Mouse (Mus musculus): ENCODE data around the gene Nrxn1. TPM values are rescaled to one million over a fixed set of nuclear protein-coding genes. Genes with fewer than 3 reads are reported as not detected.
A peak's percentile ranks its signal among the peaks of the same experiment; 100 is the strongest.
"Not testable (repeated sequence)": the region's sequence is repeated elsewhere in the genome, so short reads cannot be mapped to it uniquely, and the experiment has no call there.

The Nrxn1 gene
- polyA plus RNA-seq, 1 experiment from 2014 or later: 4.2 TPM

- ATAC-seq (replicated peaks; ENCODE audit: low FRiP score, low TSS enrichment, low read depth): not testable (repeated sequence)
- WGBS: 76% methylated on average over 7 of the region's 7 CpGs
Observed at GRCm38 (mm10) chr17:90503999-90504398, 588.9 kb downstream of the Nrxn1 start.

GRCm38 (mm10) chr17:90501023-90501675 lies 591.7 kb downstream of the Nrxn1 start:
- no peak for ATAC-seq (replicated peaks; ENCODE audit: low FRiP score, low TSS enrichment, low read depth)
- 47% methylated on average over 6 of the region's 6 CpGs for WGBS

More at GRCm38 (mm10) chr17:90503999-90504398, 588.9 kb downstream of the Nrxn1 start:
- H3K4me3 ChIP-seq (ENCODE audit: low read depth, low read length); DNase-seq (ENCODE audit: low spot score); H3K4me2 ChIP-seq (ENCODE audit: low read length); H3K4me1 ChIP-seq (replicated peaks; ENCODE audit: control insufficient read depth, insufficient read depth, low read length); H3K9ac ChIP-seq (ENCODE audit: low read length); H3K9me3 ChIP-seq (ENCODE audit: control insufficient read depth, low read length); H3K36me3 ChIP-seq (ENCODE audit: control insufficient read depth, insufficient read depth, low read length); H3K27ac ChIP-seq (ENCODE audit: low read depth); H3K27me3 ChIP-seq (replicated peaks; ENCODE audit: control insufficient read depth, insufficient read depth, low read length): not testable (repeated sequence)

GRCm38 (mm10) chr17:90479531-90480250 lies 613.2 kb downstream of the Nrxn1 start:
- no peaks in the 10 kb centered on the region for H3K9me3 ChIP-seq (ENCODE audit: control insufficient read depth, low read length)
- no peak overlapping the region for H3K9ac ChIP-seq (ENCODE audit: low read length)
- no peak for ATAC-seq (replicated peaks; ENCODE audit: low FRiP score, low TSS enrichment, low read depth)
- no peak overlapping the region for H3K4me3 ChIP-seq (ENCODE audit: low read depth, low read length)
- DNase-seq (ENCODE audit: low spot score): no peak
- H3K27ac ChIP-seq (ENCODE audit: low read depth): no peak overlapping the region
- H3K36me3 ChIP-seq (ENCODE audit: control insufficient read depth, insufficient read depth, low read length): no peaks in the 10 kb centered on the region
- no peaks in the 10 kb centered on the region for H3K27me3 ChIP-seq (replicated peaks; ENCODE audit: control insufficient read depth, insufficient read depth, low read length)
- no peak overlapping the region for H3K4me2 ChIP-seq (ENCODE audit: low read length)
- no peaks in the 10 kb centered on the region for H3K4me1 ChIP-seq (replicated peaks; ENCODE audit: control insufficient read depth, insufficient read depth, low read length)

More at GRCm38 (mm10) chr17:90501023-90501675, 591.7 kb downstream of the Nrxn1 start:
- Histone ChIP-seq H3K4me2 (ENCODE audit: low read length) (no peak overlapping the region), H3K4me1 (replicated peaks; ENCODE audit: control insufficient read depth, insufficient read depth, low read length) (no peaks in the 10 kb centered on the region), H3K36me3 (ENCODE audit: control insufficient read depth, insufficient read depth, low read length) (no peaks in the 10 kb centered on the region), H3K27ac (ENCODE audit: low read depth) (no peak overlapping the region), H3K27me3 (replicated peaks; ENCODE audit: control insufficient read depth, insufficient read depth, low read length) (no peaks in the 10 kb centered on the region), H3K9ac (ENCODE audit: low read length) (no peak overlapping the region), H3K9me3 (ENCODE audit: control insufficient read depth, low read length) (no peaks in the 10 kb centered on the region), H3K4me3 (ENCODE audit: low read depth, low read length) (no peak overlapping the region)
- peak; percentile 78 for DNase-seq (ENCODE audit: low spot score)

- Histone ChIP-seq H3K27me3 (replicated peaks; ENCODE audit: control insufficient read depth, insufficient read depth, low read length) (peaks cover 40% of the 10 kb centered on the region), H3K9ac (ENCODE audit: low read length) (no peak overlapping the region), H3K9me3 (ENCODE audit: control insufficient read depth, low read length) (no peaks in the 10 kb centered on the region), H3K27ac (ENCODE audit: low read depth) (no peak overlapping the region), H3K4me3 (ENCODE audit: low read depth, low read length) (no peak overlapping the region), H3K36me3 (ENCODE audit: control insufficient read depth, insufficient read depth, low read length) (no peaks in the 10 kb centered on the region), H3K4me1 (replicated peaks; ENCODE audit: control insufficient read depth, insufficient read depth, low read length) (0 out of 2 replicates have a peak, but pooled peaks cover 4% of the 10 kb centered on the region), H3K4me2 (ENCODE audit: low read length) (no peak overlapping the region)
- WGBS: 45% methylated on average over 5 of the region's 5 CpGs
- DNase-seq (ENCODE audit: low spot score): no peak
- no peak for ATAC-seq (replicated peaks; ENCODE audit: low FRiP score, low TSS enrichment, low read depth)
Observed at GRCm38 (mm10) chr17:90456748-90457147, 636.1 kb downstream of the Nrxn1 start.

GRCm38 (mm10) chr17:90455904-90456303 lies 637.0 kb downstream of the Nrxn1 start:
- Histone ChIP-seq H3K4me2 (ENCODE audit: low read length) (peak overlapping the region; percentile 64), H3K4me3 (ENCODE audit: low read depth, low read length) (peak overlapping the region; percentile 47), H3K27me3 (replicated peaks; ENCODE audit: control insufficient read depth, insufficient read depth, low read length) (peaks cover 40% of the 10 kb centered on the region), H3K36me3 (ENCODE audit: control insufficient read depth, insufficient read depth, low read length) (no peaks in the 10 kb centered on the region), H3K4me1 (replicated peaks; ENCODE audit: control insufficient read depth, insufficient read depth, low read length) (0 out of 2 replicates have a peak, but pooled peaks cover 4% of the 10 kb centered on the region), H3K27ac (ENCODE audit: low read depth) (no peak overlapping the region), H3K9ac (ENCODE audit: low read length) (no peak overlapping the region), H3K9me3 (ENCODE audit: control insufficient read depth, low read length) (no peaks in the 10 kb centered on the region)
- WGBS: under 1% methylated on average over 13 of the region's 13 CpGs
- peak; percentile 66 for DNase-seq (ENCODE audit: low spot score)
- ATAC-seq (replicated peaks; ENCODE audit: low FRiP score, low TSS enrichment, low read depth): no peak

- Histone ChIP-seq H3K9ac (ENCODE audit: low read length) (no peak overlapping the region), H3K4me1 (replicated peaks; ENCODE audit: control insufficient read depth, insufficient read depth, low read length) (0 out of 2 replicates have a peak, but pooled peaks cover 4% of the 10 kb centered on the region), H3K27me3 (replicated peaks; ENCODE audit: control insufficient read depth, insufficient read depth, low read length) (peaks cover 40% of the 10 kb centered on the region), H3K9me3 (ENCODE audit: control insufficient read depth, low read length) (no peaks in the 10 kb centered on the region), H3K27ac (ENCODE audit: low read depth) (no peak overlapping the region), H3K4me3 (ENCODE audit: low read depth, low read length) (peak overlapping the region; percentile 47), H3K36me3 (ENCODE audit: control insufficient read depth, insufficient read depth, low read length) (no peaks in the 10 kb centered on the region), H3K4me2 (ENCODE audit: low read length) (peak overlapping the region; percentile 64)
- DNase-seq (ENCODE audit: low spot score) (peak; percentile 73), ATAC-seq (replicated peaks; ENCODE audit: low FRiP score, low TSS enrichment, low read depth) (peak; percentile 38; the same call in 1 of the 2 replicates)
- WGBS: under 1% methylated on average over 23 of the region's 23 CpGs
Observed at GRCm38 (mm10) chr17:90455409-90455775, 637.5 kb downstream of the Nrxn1 start.

- H3K4me2 ChIP-seq (ENCODE audit: low read length): peak overlapping the region; percentile 64
- DNase-seq (ENCODE audit: low spot score): peak; percentile 59
- ATAC-seq (replicated peaks; ENCODE audit: low FRiP score, low TSS enrichment, low read depth): peak; percentile 56
- no peaks in the 10 kb centered on the region for H3K36me3 ChIP-seq (ENCODE audit: control insufficient read depth, insufficient read depth, low read length)
- H3K9ac ChIP-seq (ENCODE audit: low read length): 0 out of 2 replicates have a peak overlapping the region, but pooled peaks have one; percentile 22
- peak overlapping the region; percentile 47 for H3K4me3 ChIP-seq (ENCODE audit: low read depth, low read length)
- no peak overlapping the region for H3K27ac ChIP-seq (ENCODE audit: low read depth)
- H3K27me3 ChIP-seq (replicated peaks; ENCODE audit: control insufficient read depth, insufficient read depth, low read length): peaks cover 40% of the 10 kb centered on the region
- under 1% methylated on average over 41 of the region's 41 CpGs for WGBS
- no peaks in the 10 kb centered on the region for H3K9me3 ChIP-seq (ENCODE audit: control insufficient read depth, low read length)
- 0 out of 2 replicates have a peak, but pooled peaks cover 4% of the 10 kb centered on the region for H3K4me1 ChIP-seq (replicated peaks; ENCODE audit: control insufficient read depth, insufficient read depth, low read length)
Observed at GRCm38 (mm10) chr17:90454738-90455408, 638.0 kb downstream of the Nrxn1 start.

- H3K9ac ChIP-seq (ENCODE audit: low read length): no peak overlapping the region
- peak overlapping the region; percentile 64 for H3K4me2 ChIP-seq (ENCODE audit: low read length)
- H3K27me3 ChIP-seq (replicated peaks; ENCODE audit: control insufficient read depth, insufficient read depth, low read length): peaks cover 40% of the 10 kb centered on the region
- H3K4me3 ChIP-seq (ENCODE audit: low read depth, low read length): peak overlapping the region; percentile 47
- DNase-seq (ENCODE audit: low spot score): no peak
- 2% methylated on average over 14 of the region's 15 CpGs for WGBS
- no peaks in the 10 kb centered on the region for H3K9me3 ChIP-seq (ENCODE audit: control insufficient read depth, low read length)
- no peak for ATAC-seq (replicated peaks; ENCODE audit: low FRiP score, low TSS enrichment, low read depth)
- H3K4me1 ChIP-seq (replicated peaks; ENCODE audit: control insufficient read depth, insufficient read depth, low read length): 0 out of 2 replicates have a peak, but pooled peaks cover 4% of the 10 kb centered on the region
- no peaks in the 10 kb centered on the region for H3K36me3 ChIP-seq (ENCODE audit: control insufficient read depth, insufficient read depth, low read length)
- H3K27ac ChIP-seq (ENCODE audit: low read depth): no peak overlapping the region
Observed at GRCm38 (mm10) chr17:90454356-90454737, 638.5 kb downstream of the Nrxn1 start.
